Mouse (Mus musculus): ENCODE results near the gene Clint1.
"Not testable (repeated sequence)": the region's sequence is repeated elsewhere in the genome, so short reads cannot be mapped to it uniquely, and the experiment has no call there.

Clint1 gene

GRCm38 (mm10) chr11:45849203-45849602, 2.6 kb upstream of the Clint1 start:
- no peak for DNase-seq

GRCm38 (mm10) chr11:45849859-45850258, 2.0 kb upstream of the Clint1 start:
- DNase-seq: no peak

- DNase-seq: no peak
These were observed 1.5 kb upstream of the Clint1 start for GRCm38 (mm10) chr11:45850317-45850716.

GRCm38 (mm10) chr11:45852124-45852994, 508 bp downstream of the Clint1 start:
- peak; percentile 65 for DNase-seq

GRCm38 (mm10) chr11:45852995-45853317, 1.1 kb downstream of the Clint1 start:
- no peak for DNase-seq

GRCm38 (mm10) chr11:45853916-45854315, 2.1 kb downstream of the Clint1 start:
- DNase-seq: no peak

- DNase-seq: no peak
These were observed 2.5 kb downstream of the Clint1 start for GRCm38 (mm10) chr11:45854381-45854780.

- DNase-seq: no peak
These were observed 3.7 kb downstream of the Clint1 start for GRCm38 (mm10) chr11:45855407-45856148.

GRCm38 (mm10) chr11:45856149-45856516, 4.3 kb downstream of the Clint1 start:
- no peak for DNase-seq

- no peak for DNase-seq
These were observed 9.5 kb downstream of the Clint1 start for GRCm38 (mm10) chr11:45861334-45861733.

GRCm38 (mm10) chr11:45864409-45864808, 12.6 kb downstream of the Clint1 start:
- no peak for DNase-seq

GRCm38 (mm10) chr11:45865861-45866260, 14.0 kb downstream of the Clint1 start:
- DNase-seq: no peak

- no peak for DNase-seq
These were observed 14.7 kb downstream of the Clint1 start for GRCm38 (mm10) chr11:45866534-45866933.

GRCm38 (mm10) chr11:45873666-45874065, 21.8 kb downstream of the Clint1 start:
- DNase-seq: no peak

- DNase-seq: no peak
These were observed 22.4 kb downstream of the Clint1 start for GRCm38 (mm10) chr11:45874251-45874650.

GRCm38 (mm10) chr11:45875351-45875935, 23.6 kb downstream of the Clint1 start:
- DNase-seq: no peak

GRCm38 (mm10) chr11:45876036-45876435, 24.2 kb downstream of the Clint1 start:
- DNase-seq: no peak

- not testable (repeated sequence) for DNase-seq
These were observed 27.5 kb downstream of the Clint1 start for GRCm38 (mm10) chr11:45879366-45879765.

GRCm38 (mm10) chr11:45881026-45881682, 29.3 kb downstream of the Clint1 start:
- peak; percentile 56 for DNase-seq

GRCm38 (mm10) chr11:45881683-45882068, 29.8 kb downstream of the Clint1 start:
- DNase-seq: no peak

- no peak for DNase-seq
These were observed 31.6 kb downstream of the Clint1 start for GRCm38 (mm10) chr11:45883270-45883931.

GRCm38 (mm10) chr11:45884029-45884428, 32.2 kb downstream of the Clint1 start:
- DNase-seq: no peak
